Mouse (Mus musculus): ENCODE data around the gene Slc35g2. TPM values are rescaled to one million over a fixed set of nuclear protein-coding genes. Genes with fewer than 3 reads are reported as not detected.

Slc35g2 gene
- polyA plus RNA-seq, 1 experiment from 2014 or later = 8.1 TPM

- no peak overlapping the region for H3K4me3 ChIP-seq (ENCODE audit: low read depth, low read length)
- H3K9me3 ChIP-seq (ENCODE audit: control insufficient read depth, low read depth, low read length) = no peaks in the 10 kb centered on the region
- H3K4me2 ChIP-seq (replicated peaks; ENCODE audit: low read depth, low read length) = no peak overlapping the region
- H3K27me3 ChIP-seq (ENCODE audit: control insufficient read depth, insufficient read depth, low read length) = no peaks in the 10 kb centered on the region
- H3K27ac ChIP-seq (ENCODE audit: low read length) = no peak overlapping the region
- 75% methylated on average over 2 of the region's 2 CpGs for WGBS
- H3K36me3 ChIP-seq (ENCODE audit: control insufficient read depth, insufficient read depth, low read length) = no peaks in the 10 kb centered on the region
- no peaks in the 10 kb centered on the region for H3K4me1 ChIP-seq (ENCODE audit: control insufficient read depth, insufficient read depth, low read length)
- ATAC-seq (ENCODE audit: insufficient number of reproducible peaks, insufficient read depth, low FRiP score, low read depth) = no peak
- no peak overlapping the region for H3K9ac ChIP-seq (replicated peaks; ENCODE audit: low read depth, low read length)
Observed at GRCm38 (mm10) chr9:100522029-100522428, 48.9 kb downstream of the Slc35g2 start.

- no peak overlapping the region for H3K4me2 ChIP-seq (replicated peaks; ENCODE audit: low read depth, low read length)
- H3K9ac ChIP-seq (replicated peaks; ENCODE audit: low read depth, low read length) = no peak overlapping the region
- no peaks in the 10 kb centered on the region for H3K4me1 ChIP-seq (ENCODE audit: control insufficient read depth, insufficient read depth, low read length)
- no peaks in the 10 kb centered on the region for H3K9me3 ChIP-seq (ENCODE audit: control insufficient read depth, low read depth, low read length)
- no peak overlapping the region for H3K27ac ChIP-seq (ENCODE audit: low read length)
- H3K27me3 ChIP-seq (ENCODE audit: control insufficient read depth, insufficient read depth, low read length) = no peaks in the 10 kb centered on the region
- WGBS = 8% methylated on average over 2 of the region's 2 CpGs
- H3K36me3 ChIP-seq (ENCODE audit: control insufficient read depth, insufficient read depth, low read length) = no peaks in the 10 kb centered on the region
- no peak for ATAC-seq (ENCODE audit: insufficient number of reproducible peaks, insufficient read depth, low FRiP score, low read depth)
- no peak overlapping the region for H3K4me3 ChIP-seq (ENCODE audit: low read depth, low read length)
Observed at GRCm38 (mm10) chr9:100520586-100520985, 50.3 kb downstream of the Slc35g2 start.

GRCm38 (mm10) chr9:100520012-100520411, 50.9 kb downstream of the Slc35g2 start:
- no peak overlapping the region for H3K27ac ChIP-seq (ENCODE audit: low read length)
- H3K4me3 ChIP-seq (ENCODE audit: low read depth, low read length) = no peak overlapping the region
- H3K36me3 ChIP-seq (ENCODE audit: control insufficient read depth, insufficient read depth, low read length) = no peaks in the 10 kb centered on the region
- no peaks in the 10 kb centered on the region for H3K27me3 ChIP-seq (ENCODE audit: control insufficient read depth, insufficient read depth, low read length)
- 95% methylated on average over 3 of the region's 3 CpGs for WGBS
- H3K9ac ChIP-seq (replicated peaks; ENCODE audit: low read depth, low read length) = no peak overlapping the region
- H3K4me1 ChIP-seq (ENCODE audit: control insufficient read depth, insufficient read depth, low read length) = no peaks in the 10 kb centered on the region
- no peaks in the 10 kb centered on the region for H3K9me3 ChIP-seq (ENCODE audit: control insufficient read depth, low read depth, low read length)
- no peak overlapping the region for H3K4me2 ChIP-seq (replicated peaks; ENCODE audit: low read depth, low read length)
- ATAC-seq (ENCODE audit: insufficient number of reproducible peaks, insufficient read depth, low FRiP score, low read depth) = no peak

- Histone ChIP-seq H3K27ac (ENCODE audit: low read length) (no peak overlapping the region), H3K4me2 (replicated peaks; ENCODE audit: low read depth, low read length) (no peak overlapping the region), H3K4me3 (ENCODE audit: low read depth, low read length) (no peak overlapping the region), H3K4me1 (ENCODE audit: control insufficient read depth, insufficient read depth, low read length) (no peaks in the 10 kb centered on the region), H3K27me3 (ENCODE audit: control insufficient read depth, insufficient read depth, low read length) (no peaks in the 10 kb centered on the region), H3K9me3 (ENCODE audit: control insufficient read depth, low read depth, low read length) (no peaks in the 10 kb centered on the region), H3K36me3 (ENCODE audit: control insufficient read depth, insufficient read depth, low read length) (no peaks in the 10 kb centered on the region), H3K9ac (replicated peaks; ENCODE audit: low read depth, low read length) (no peak overlapping the region)
- ATAC-seq (ENCODE audit: insufficient number of reproducible peaks, insufficient read depth, low FRiP score, low read depth) = no peak
- 81% methylated on average over 2 of the region's 2 CpGs for WGBS
Observed at GRCm38 (mm10) chr9:100507581-100507980, 63.3 kb downstream of the Slc35g2 start.

GRCm38 (mm10) chr9:100506652-100507051, 64.2 kb downstream of the Slc35g2 start:
- Histone ChIP-seq H3K9ac (replicated peaks; ENCODE audit: low read depth, low read length) (no peak overlapping the region), H3K36me3 (ENCODE audit: control insufficient read depth, insufficient read depth, low read length) (no peaks in the 10 kb centered on the region), H3K4me2 (replicated peaks; ENCODE audit: low read depth, low read length) (no peak overlapping the region), H3K4me3 (ENCODE audit: low read depth, low read length) (0 out of 2 replicates have a peak overlapping the region, but pooled peaks have one; percentile 0), H3K4me1 (ENCODE audit: control insufficient read depth, insufficient read depth, low read length) (no peaks in the 10 kb centered on the region), H3K9me3 (ENCODE audit: control insufficient read depth, low read depth, low read length) (no peaks in the 10 kb centered on the region), H3K27me3 (ENCODE audit: control insufficient read depth, insufficient read depth, low read length) (no peaks in the 10 kb centered on the region), H3K27ac (ENCODE audit: low read length) (peak overlapping the region; percentile 50; the same call in 1 of the 2 replicates)
- ATAC-seq (ENCODE audit: insufficient number of reproducible peaks, insufficient read depth, low FRiP score, low read depth) = no peak
- WGBS = 45% methylated on average over 2 of the region's 2 CpGs

- no peaks in the 10 kb centered on the region for H3K4me1 ChIP-seq (ENCODE audit: control insufficient read depth, insufficient read depth, low read length)
- no peak overlapping the region for H3K27ac ChIP-seq (ENCODE audit: low read length)
- no peaks in the 10 kb centered on the region; the same call in 1 of the 2 replicates for H3K36me3 ChIP-seq (ENCODE audit: control insufficient read depth, insufficient read depth, low read length)
- ATAC-seq (ENCODE audit: insufficient number of reproducible peaks, insufficient read depth, low FRiP score, low read depth) = no peak
- peak overlapping the region; percentile 8; the same call in 1 of the 2 replicates for H3K4me2 ChIP-seq (replicated peaks; ENCODE audit: low read depth, low read length)
- H3K9ac ChIP-seq (replicated peaks; ENCODE audit: low read depth, low read length) = no peak overlapping the region
- no peaks in the 10 kb centered on the region for H3K9me3 ChIP-seq (ENCODE audit: control insufficient read depth, low read depth, low read length)
- no peak overlapping the region for H3K4me3 ChIP-seq (ENCODE audit: low read depth, low read length)
- 74% methylated on average over 4 of the region's 4 CpGs for WGBS
- H3K27me3 ChIP-seq (ENCODE audit: control insufficient read depth, insufficient read depth, low read length) = no peaks in the 10 kb centered on the region
Observed at GRCm38 (mm10) chr9:100505498-100505897, 65.4 kb downstream of the Slc35g2 start.

Other genes with a start within 250 kb of the Slc35g2 start
- 1.0 and 2.1 TPM in 2 replicates for gene Il20rb, start 84.3 kb downstream of the Slc35g2 start, polyA plus RNA-seq (2014; fragmentation: Nextera tagmentation; extraction: Ambion mirVana)
- 67.4 and 69.8 TPM in 2 replicates for gene Nck1, start 25.0 kb downstream of the Slc35g2 start, polyA plus RNA-seq (2014; fragmentation: Nextera tagmentation; extraction: Ambion mirVana)
- 66.1 and 70.3 TPM in 2 replicates for gene Stag1, start 26.7 kb upstream of the Slc35g2 start, polyA plus RNA-seq (2014; fragmentation: Nextera tagmentation; extraction: Ambion mirVana)